Mouse (Mus musculus) lung, embryonic 16.5 days (tissue): ENCODE results near the gene Akt3. TPM values are rescaled to one million over a fixed set of nuclear protein-coding genes. Genes with fewer than 3 reads are reported as not detected.

Experiments
- ATAC-seq: fragments of 200-750 bp; cut with Nextera tagmentation; 2 replicates; pipeline ENCODE4 v1.8.0; 2017; ENCODE audit warnings: low read depth, mild to moderate bottlenecking, moderate library complexity
- H3K27ac ChIP-seq: fragments of 300-500 bp; sonication (generic); 2 replicates; pipeline ENCODE4 v1.5.1; 2014; ENCODE audit warnings: mild to moderate bottlenecking, control low read depth, low read length
- H3K27me3 ChIP-seq: fragments of 300-500 bp; sonication (generic); 2 replicates; pipeline ENCODE4 v1.6.1; 2014; ENCODE audit warnings: low read depth, low read length, mixed read lengths; ENCODE audit not compliant: control insufficient read depth, insufficient read depth
- H3K36me3 ChIP-seq: fragments of 300-500 bp; sonication (generic); 2 replicates; pipeline ENCODE4 v1.6.1; 2014; ENCODE audit warnings: low read length; ENCODE audit not compliant: control insufficient read depth, insufficient read depth
- H3K4me1 ChIP-seq: fragments of 300-500 bp; sonication (generic); replicated peaks from 2 replicates; pipeline ENCODE4 v1.6.1; 2014; ENCODE audit warnings: low read length, mixed read lengths; ENCODE audit not compliant: control insufficient read depth, insufficient read depth
- H3K4me2 ChIP-seq: fragments of 300-500 bp; sonication (generic); 2 replicates; pipeline ENCODE4 v1.6.1; 2014; ENCODE audit warnings: low read depth, low read length, control low read depth
- H3K4me3 ChIP-seq: fragments of 300-500 bp; sonication (generic); 2 replicates; pipeline ENCODE4 v1.5.1; 2014; ENCODE audit warnings: mild to moderate bottlenecking, low read length, control low read depth
- H3K9ac ChIP-seq: fragments of 300-500 bp; sonication (generic); 2 replicates; pipeline ENCODE4 v1.6.1; 2014; ENCODE audit warnings: low read length, control low read depth
- H3K9me3 ChIP-seq: fragments of 300-500 bp; sonication (generic); 2 replicates; pipeline ENCODE4 v1.6.1; 2016; ENCODE audit warnings: low read length; ENCODE audit not compliant: control insufficient read depth
- WGBS: fragments of 180-500 bp; shearing (Covaris S2); extraction: QIAGEN DNeasy Blood & Tissue Kit; methylation state at CpG from one replicate; pipeline ENCODE4 v1.1.7; 2014; 5-methylcytosine and 5-hydroxymethylcytosine counted together
- polyA plus RNA-seq: library from polyadenylated mRNA; unstranded; fragments of >200 nt; fragmentation: Nextera tagmentation; extraction: Ambion mirVana; gene quantifications from 2 replicates; pipeline ENCODE4 v1.2.1, GENCODE M21; 2015

The Akt3 gene
- polyA plus RNA-seq, 1 experiment from 2014 or later, result 4.1 TPM

DNA sequence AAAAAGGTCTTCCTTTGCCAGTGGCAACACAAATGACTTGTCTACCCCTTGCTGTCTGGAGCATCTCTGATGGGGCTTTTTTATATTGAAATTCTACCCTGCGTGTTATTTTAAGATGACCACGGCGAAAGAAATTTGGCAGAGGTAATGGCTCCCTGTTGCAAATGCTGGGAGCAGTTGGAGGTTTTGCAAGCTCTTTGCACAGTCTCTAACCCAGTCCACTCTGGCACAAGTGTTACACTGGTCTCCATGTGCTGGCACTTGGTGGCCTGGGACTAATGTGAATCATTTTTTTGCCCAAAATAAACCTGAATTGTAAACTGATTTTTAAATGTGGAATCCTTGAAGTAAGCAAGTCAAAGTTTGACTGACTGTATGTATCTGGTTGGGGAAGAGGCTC is 244.2 kb downstream of the Akt3 start:
- WGBS, result 67% methylated on average over 3 of the region's 3 CpGs
- H3K27ac ChIP-seq, result peak overlapping the region; percentile 58

DNA sequence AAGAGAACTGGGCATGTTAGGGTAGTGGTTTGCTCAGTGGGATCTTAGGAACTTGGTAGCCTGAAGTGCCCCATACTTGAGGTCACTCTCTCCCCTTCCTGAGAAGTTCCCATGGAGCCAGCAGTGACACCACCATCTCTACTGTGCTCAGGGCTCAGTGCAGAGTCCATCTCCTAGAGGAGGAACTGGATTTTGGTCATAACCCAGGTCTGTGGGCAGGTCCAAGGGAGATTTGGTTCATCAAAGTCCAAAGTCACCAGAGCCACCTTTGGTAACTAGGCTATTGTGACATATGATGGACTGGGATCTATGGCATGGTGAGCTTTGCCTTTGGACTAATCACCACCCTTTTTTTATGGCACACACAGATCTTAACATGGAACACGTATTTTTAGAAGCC is 244.7 kb downstream of the Akt3 start:
- Histone ChIP-seq H3K36me3 (no peaks in the 10 kb centered on the region), H3K4me1 (peaks cover 22% of the 10 kb centered on the region), H3K9ac (no peak overlapping the region), H3K27me3 (no peaks in the 10 kb centered on the region), H3K4me2 (no peak overlapping the region), H3K27ac (no peak overlapping the region), H3K4me3 (no peak overlapping the region), H3K9me3 (no peaks in the 10 kb centered on the region)
- WGBS, result 73% methylated on average over 1 of the region's 1 CpGs
- no peak for ATAC-seq

More for the DNA sequence above, 244.2 kb downstream of the Akt3 start:
- no peaks in the 10 kb centered on the region for H3K36me3 ChIP-seq
- ATAC-seq, result no peak
- H3K4me1 ChIP-seq, result peaks cover 20% of the 10 kb centered on the region
- H3K27me3 ChIP-seq, result no peaks in the 10 kb centered on the region
- no peak overlapping the region for H3K9ac ChIP-seq
- H3K4me2 ChIP-seq, result no peak overlapping the region
- H3K4me3 ChIP-seq, result no peak overlapping the region
- no peaks in the 10 kb centered on the region for H3K9me3 ChIP-seq

DNA sequence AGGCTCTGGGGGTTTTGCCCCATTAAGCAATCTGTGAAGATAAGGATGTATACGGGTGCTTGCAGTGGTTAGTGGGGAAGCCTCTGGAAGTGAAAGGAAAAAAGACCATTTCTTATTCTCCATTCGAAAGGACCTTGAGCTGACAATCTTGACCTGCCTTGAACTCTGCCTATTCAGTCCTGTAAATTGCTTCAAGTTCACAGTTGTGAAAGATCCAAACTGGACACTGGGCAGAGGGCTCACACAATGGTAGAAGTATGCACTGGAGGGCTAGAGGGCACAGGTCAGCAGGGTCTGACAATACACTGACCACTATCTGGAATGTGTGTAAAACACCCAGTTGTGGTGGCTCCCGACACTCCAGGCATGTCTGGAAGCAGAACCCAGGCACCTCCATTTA is 245.2 kb downstream of the Akt3 start:
- H3K4me2 ChIP-seq, result no peak overlapping the region
- H3K36me3 ChIP-seq, result no peaks in the 10 kb centered on the region
- 80% methylated on average over 3 of the region's 3 CpGs for WGBS
- H3K4me1 ChIP-seq, result peaks cover 22% of the 10 kb centered on the region
- H3K27me3 ChIP-seq, result no peaks in the 10 kb centered on the region
- ATAC-seq, result no peak
- H3K9ac ChIP-seq, result no peak overlapping the region
- H3K27ac ChIP-seq, result no peak overlapping the region
- no peaks in the 10 kb centered on the region for H3K9me3 ChIP-seq
- no peak overlapping the region for H3K4me3 ChIP-seq

DNA sequence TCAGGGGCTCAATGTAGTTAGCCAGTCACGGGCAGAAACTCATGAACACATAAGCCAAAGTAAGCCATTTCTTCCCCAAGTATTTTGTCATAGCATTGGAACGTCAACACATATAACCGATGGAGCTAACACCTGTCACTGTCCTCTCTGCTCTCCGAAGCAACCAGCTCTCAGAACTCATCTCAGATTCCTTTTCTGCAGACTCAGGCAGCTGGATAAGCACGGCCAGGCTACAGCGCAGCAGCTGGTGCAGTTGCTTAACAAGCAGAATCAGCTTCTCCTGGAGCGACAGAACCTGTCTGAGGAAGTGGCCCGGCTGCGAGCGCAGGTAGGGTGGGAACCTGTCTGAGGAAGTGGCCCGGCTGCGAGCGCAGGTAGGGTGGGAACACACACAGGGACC is 246.3 kb downstream of the Akt3 start:
- Histone ChIP-seq H3K4me3 (no peak overlapping the region), H3K9ac (no peak overlapping the region), H3K4me1 (peaks cover 22% of the 10 kb centered on the region), H3K36me3 (no peaks in the 10 kb centered on the region), H3K27me3 (no peaks in the 10 kb centered on the region), H3K4me2 (no peak overlapping the region), H3K27ac (no peak overlapping the region), H3K9me3 (no peaks in the 10 kb centered on the region)
- ATAC-seq, result no peak
- WGBS, result 76% methylated on average over 13 of the region's 13 CpGs

DNA sequence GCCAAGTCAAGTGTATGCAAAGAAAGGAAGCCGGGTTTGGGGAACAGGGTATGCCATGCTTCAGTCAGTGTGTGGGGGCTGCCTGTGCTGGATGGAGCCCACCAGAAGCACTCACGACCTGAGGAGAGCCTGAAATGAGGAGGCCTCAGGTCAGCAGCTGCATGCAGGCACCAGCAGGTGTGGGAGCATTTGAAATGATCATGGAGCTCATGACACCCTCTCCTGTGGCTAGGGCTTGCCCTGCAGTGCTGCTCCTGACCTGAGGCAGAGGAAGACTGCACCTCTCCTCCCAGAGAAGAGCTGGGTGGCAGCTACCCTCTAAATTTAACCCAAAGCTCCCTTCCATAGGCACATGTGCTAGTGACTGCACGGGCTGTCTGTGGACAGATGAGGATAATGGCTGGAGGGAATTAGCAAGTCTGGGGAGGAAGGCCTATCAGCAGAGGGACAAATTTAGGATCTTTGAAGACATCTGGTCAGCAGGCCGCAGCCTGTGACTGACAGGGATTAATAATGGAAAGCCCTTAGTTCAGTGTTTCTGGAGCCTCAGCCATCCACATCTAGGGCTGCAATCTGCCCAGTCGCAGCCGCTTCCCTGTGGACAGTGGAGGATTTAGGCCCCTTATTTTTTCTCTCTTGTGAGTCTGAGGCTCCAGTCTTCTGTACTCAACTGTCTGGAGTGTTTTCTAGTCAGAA is 247.2 kb downstream of the Akt3 start:
- H3K36me3 ChIP-seq, result no peaks in the 10 kb centered on the region
- H3K9me3 ChIP-seq, result no peaks in the 10 kb centered on the region
- WGBS, result 73% methylated on average over 6 of the region's 6 CpGs
- peaks cover 22% of the 10 kb centered on the region for H3K4me1 ChIP-seq
- ATAC-seq, result no peak
- no peaks in the 10 kb centered on the region for H3K27me3 ChIP-seq
- H3K9ac ChIP-seq, result no peak overlapping the region
- H3K27ac ChIP-seq, result no peak overlapping the region
- no peak overlapping the region for H3K4me2 ChIP-seq
- no peak overlapping the region for H3K4me3 ChIP-seq

DNA sequence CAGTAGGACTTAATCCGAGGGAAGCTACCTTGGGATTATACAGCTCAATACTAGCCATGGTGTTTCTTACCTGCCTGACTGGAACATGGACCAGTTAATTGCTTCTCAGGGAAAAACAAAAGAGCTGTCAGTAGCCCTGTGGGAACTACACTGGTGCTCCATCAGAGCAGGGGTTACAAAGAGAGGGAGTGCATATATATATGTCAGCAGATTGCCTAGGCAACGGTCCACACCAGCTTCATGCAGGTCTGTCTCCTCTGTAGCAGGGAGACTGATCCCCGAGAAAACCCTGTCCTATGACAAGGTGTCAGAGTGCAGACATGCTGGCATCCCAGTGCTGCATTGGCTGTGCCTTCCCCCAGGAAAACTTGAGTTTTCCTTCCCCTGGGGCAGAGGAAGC is 248.0 kb downstream of the Akt3 start:
- H3K4me2 ChIP-seq, result no peak overlapping the region
- no peaks in the 10 kb centered on the region for H3K27me3 ChIP-seq
- 69% methylated on average over 3 of the region's 3 CpGs for WGBS
- ATAC-seq, result no peak
- H3K27ac ChIP-seq, result no peak overlapping the region
- H3K36me3 ChIP-seq, result no peaks in the 10 kb centered on the region
- peaks cover 21% of the 10 kb centered on the region for H3K4me1 ChIP-seq
- H3K9me3 ChIP-seq, result no peaks in the 10 kb centered on the region
- H3K9ac ChIP-seq, result no peak overlapping the region
- H3K4me3 ChIP-seq, result no peak overlapping the region

DNA sequence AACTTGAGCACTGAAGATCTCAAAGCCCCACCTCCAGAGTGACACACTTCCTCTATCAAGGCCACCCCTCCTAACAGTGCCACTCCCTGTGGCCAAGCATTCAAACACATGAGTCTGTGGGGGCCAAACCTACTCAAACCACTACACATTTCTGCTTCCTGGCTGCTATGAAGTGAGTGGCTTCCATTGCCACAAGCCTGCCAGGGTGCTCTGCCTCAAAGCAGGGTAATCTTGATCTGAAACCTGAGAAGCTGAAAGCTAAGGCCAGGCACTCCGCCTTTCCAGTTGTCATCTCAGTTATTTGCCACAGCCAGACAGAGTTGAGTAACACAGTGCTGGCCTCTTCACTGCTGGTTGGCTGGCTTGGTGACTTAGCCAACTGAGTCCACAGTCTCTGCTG is 249.2 kb downstream of the Akt3 start:
- Histone ChIP-seq H3K36me3 (no peaks in the 10 kb centered on the region), H3K9me3 (no peaks in the 10 kb centered on the region), H3K9ac (no peak overlapping the region), H3K27me3 (no peaks in the 10 kb centered on the region), H3K4me1 (peaks cover 8% of the 10 kb centered on the region), H3K4me3 (no peak overlapping the region), H3K27ac (peak overlapping the region; percentile 3; the same call in 1 of the 2 replicates), H3K4me2 (no peak overlapping the region)
- WGBS, result 48% methylated on average over 1 of the region's 1 CpGs
- peak; percentile 68 for ATAC-seq

DNA sequence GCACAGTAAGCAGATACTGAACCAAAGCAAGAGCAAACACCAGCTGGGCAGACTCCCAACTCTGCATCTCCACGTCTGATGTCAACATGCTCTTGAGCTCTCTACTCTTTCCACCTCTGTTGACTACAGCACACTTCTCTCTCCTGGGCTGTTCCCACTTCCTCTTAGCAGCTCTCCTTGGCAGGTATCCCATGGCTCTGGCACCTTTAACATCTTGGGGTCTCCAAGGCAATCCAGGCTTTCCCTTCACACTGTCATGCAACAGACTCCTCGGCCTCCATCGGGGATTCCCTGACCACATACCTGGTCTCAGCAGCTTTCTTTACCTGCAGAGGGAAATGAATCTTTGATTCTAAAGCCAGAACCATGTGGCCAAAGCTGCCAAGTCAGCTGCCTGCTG is 250.6 kb downstream of the Akt3 start:
- 77% methylated on average over 3 of the region's 3 CpGs for WGBS
- Histone ChIP-seq H3K4me3 (no peak overlapping the region), H3K36me3 (no peaks in the 10 kb centered on the region), H3K27ac (no peak overlapping the region), H3K9ac (no peak overlapping the region), H3K27me3 (no peaks in the 10 kb centered on the region), H3K9me3 (no peaks in the 10 kb centered on the region), H3K4me2 (no peak overlapping the region), H3K4me1 (peaks cover 7% of the 10 kb centered on the region; the same call in 1 of the 2 replicates)
- no peak; the same call in 1 of the 2 replicates for ATAC-seq

DNA sequence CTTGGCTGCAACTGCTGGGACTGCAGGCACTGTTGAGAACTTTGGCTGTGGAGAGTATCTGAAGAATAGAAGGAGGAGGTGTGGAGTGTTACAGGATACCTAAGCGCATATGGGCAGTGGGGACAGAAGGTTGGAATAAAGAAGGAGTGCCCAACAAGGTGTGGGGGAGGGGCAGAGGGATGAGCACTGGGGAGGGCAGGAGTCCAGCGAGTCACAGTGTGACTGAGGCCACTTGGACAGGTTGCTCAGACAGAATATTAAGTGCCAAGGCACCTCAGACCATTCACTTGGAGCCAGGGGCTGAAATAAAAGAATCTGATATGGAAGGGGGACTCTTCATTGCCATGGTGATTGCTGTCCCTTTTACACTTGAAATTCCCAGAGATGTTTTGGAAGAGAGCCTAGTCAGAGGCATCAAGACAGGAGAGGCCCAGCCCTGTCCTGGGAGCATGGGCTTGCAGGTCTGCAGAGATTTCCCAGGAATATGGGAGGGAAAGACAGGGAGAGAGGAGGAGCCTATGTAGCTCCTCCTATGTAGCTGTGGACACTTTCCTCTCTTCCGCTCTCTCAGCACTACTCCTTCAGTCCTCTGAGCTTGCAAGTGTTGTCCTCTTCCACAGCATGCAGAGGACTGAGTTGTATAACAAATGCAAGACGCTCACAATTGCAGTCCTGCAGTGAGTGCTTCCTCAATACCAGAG is 253.8 kb downstream of the Akt3 start:
- Histone ChIP-seq H3K27ac (no peak overlapping the region), H3K27me3 (no peaks in the 10 kb centered on the region), H3K4me2 (no peak overlapping the region), H3K4me3 (no peak overlapping the region), H3K9ac (no peak overlapping the region), H3K9me3 (no peaks in the 10 kb centered on the region), H3K4me1 (peaks cover 4% of the 10 kb centered on the region), H3K36me3 (no peaks in the 10 kb centered on the region)
- no peak for ATAC-seq
- 62% methylated on average over 4 of the region's 4 CpGs for WGBS
